Mouse (Mus musculus): Measurements from ENCODE around the gene Tmem229b.

DNA sequence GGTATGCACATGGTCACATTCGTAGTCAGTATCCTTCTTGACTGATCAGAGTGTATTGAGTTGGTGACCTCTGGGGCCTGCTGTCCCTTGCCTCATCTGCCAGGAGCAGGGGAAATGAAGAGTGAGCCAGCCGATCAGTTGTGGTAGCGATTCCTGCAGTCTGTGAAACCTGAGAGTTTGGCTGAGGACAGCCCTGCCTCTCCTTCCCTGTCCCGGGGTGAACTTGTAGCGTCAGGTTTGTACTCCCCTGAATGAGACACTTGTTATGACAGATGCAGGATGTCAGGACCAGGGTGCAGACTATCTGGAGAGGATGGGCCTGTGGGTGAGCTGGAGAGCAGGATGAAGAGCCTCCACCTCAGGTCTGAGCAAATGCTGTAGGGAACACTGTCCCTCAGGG is 59.8 kb downstream of the Tmem229b start:
- TF ChIP-seq CTCF (IDR thresholded peaks at IDR 0.05; ENCODE audit: control insufficient read depth, insufficient read depth, insufficient read length) (no peak), MYOD1 (IDR thresholded peaks at IDR 0.05; ENCODE audit: control insufficient read depth, insufficient read length, low read depth) (no peak), MYOG (IDR thresholded peaks at IDR 0.05; ENCODE audit: control insufficient read depth, extremely low read depth, insufficient read length) (no peak), USF1 (IDR thresholded peaks at IDR 0.05; ENCODE audit: low read depth) (no peak)
